Mouse (Mus musculus): Measurements from ENCODE around the gene Trim29. TPM values are rescaled to one million over a fixed set of nuclear protein-coding genes. Genes with fewer than 3 reads are reported as not detected.

Trim29 gene
- polyA plus RNA-seq (2015; fragmentation: Nextera tagmentation; extraction: Ambion mirVana): 0.11 TPM in 1 of 2 replicates, not detected in the other

- Histone ChIP-seq H3K4me3 (replicated peaks) (no peak within 1 kb of the TSS), H3K27me3 (no peaks in the 10 kb centered on the region), H3K4me1 (replicated peaks) (0 out of 2 replicates have a peak, but pooled peaks cover 3% of the 10 kb centered on the region), H3K9me3 (no peaks in the 10 kb centered on the region), H3K36me3 (no peaks in the 10 kb centered on the region), H3K27ac (no peak within 1 kb of the TSS), H3K4me2 (replicated peaks) (no peak within 1 kb of the TSS), H3K9ac (replicated peaks) (no peak within 1 kb of the TSS)
- ATAC-seq: no peak
- WGBS: 81% methylated on average over 12 of the region's 12 CpGs
Measured at GRCm38 (mm10) chr9:43310538-43310937, at the start of gene Trim29. Gene Trim29, plus strand, starts transcription at chr9:43310848.

GRCm38 (mm10) chr9:43261124-43261907 is 49.3 kb upstream of the Trim29 start:
- 54% methylated on average over 3 of the region's 4 CpGs for WGBS
- Histone ChIP-seq H3K4me3 (replicated peaks) (no peak overlapping the region), H3K36me3 (no peaks in the 10 kb centered on the region), H3K4me1 (replicated peaks) (peaks cover 5% of the 10 kb centered on the region; the same call in 1 of the 2 replicates), H3K4me2 (replicated peaks) (no peak overlapping the region), H3K27ac (no peak overlapping the region), H3K9me3 (no peaks in the 10 kb centered on the region), H3K9ac (replicated peaks) (no peak overlapping the region), H3K27me3 (peaks cover 7% of the 10 kb centered on the region; the same call in 1 of the 2 replicates)
- no peak for ATAC-seq

- no peak overlapping the region for H3K27ac ChIP-seq
- no peaks in the 10 kb centered on the region for H3K36me3 ChIP-seq
- H3K4me2 ChIP-seq (replicated peaks): no peak overlapping the region
- no peaks in the 10 kb centered on the region for H3K9me3 ChIP-seq
- no peak overlapping the region for H3K9ac ChIP-seq (replicated peaks)
- H3K4me1 ChIP-seq (replicated peaks): peaks cover 5% of the 10 kb centered on the region; the same call in 1 of the 2 replicates
- no peak for ATAC-seq
- H3K4me3 ChIP-seq (replicated peaks): no peak overlapping the region
- WGBS: 43% methylated on average over 2 of the region's 2 CpGs
- H3K27me3 ChIP-seq: peaks cover 11% of the 10 kb centered on the region
Measured at GRCm38 (mm10) chr9:43261941-43262340, 48.7 kb upstream of the Trim29 start.

DNA sequence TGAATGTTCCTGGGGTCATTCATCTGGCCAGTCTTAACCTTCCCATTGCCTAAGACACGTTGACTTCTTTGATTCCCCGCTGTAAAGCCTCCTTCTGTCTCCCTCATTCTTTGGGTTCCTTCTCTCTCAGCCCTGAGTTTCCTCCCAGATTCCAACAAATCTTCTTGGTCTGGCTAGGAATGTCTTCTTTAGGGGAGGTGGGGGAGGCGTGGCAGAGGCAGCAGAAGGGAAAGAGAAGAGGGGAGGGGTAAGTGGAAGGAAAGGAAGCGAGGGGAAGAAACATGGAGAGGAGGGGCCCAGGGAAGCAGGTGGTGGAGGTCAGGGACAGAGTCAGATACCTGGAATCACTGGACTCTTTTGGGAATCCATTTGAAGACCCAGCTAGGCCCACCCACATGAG is 48.3 kb upstream of the Trim29 start:
- Histone ChIP-seq H3K9ac (replicated peaks) (no peak overlapping the region), H3K4me2 (replicated peaks) (no peak overlapping the region), H3K4me3 (replicated peaks) (no peak overlapping the region), H3K9me3 (no peaks in the 10 kb centered on the region), H3K4me1 (replicated peaks) (peaks cover 5% of the 10 kb centered on the region; the same call in 1 of the 2 replicates), H3K36me3 (no peaks in the 10 kb centered on the region), H3K27ac (no peak overlapping the region), H3K27me3 (peaks cover 15% of the 10 kb centered on the region)
- ATAC-seq: no peak
- WGBS: 70% methylated on average over 4 of the region's 4 CpGs

DNA sequence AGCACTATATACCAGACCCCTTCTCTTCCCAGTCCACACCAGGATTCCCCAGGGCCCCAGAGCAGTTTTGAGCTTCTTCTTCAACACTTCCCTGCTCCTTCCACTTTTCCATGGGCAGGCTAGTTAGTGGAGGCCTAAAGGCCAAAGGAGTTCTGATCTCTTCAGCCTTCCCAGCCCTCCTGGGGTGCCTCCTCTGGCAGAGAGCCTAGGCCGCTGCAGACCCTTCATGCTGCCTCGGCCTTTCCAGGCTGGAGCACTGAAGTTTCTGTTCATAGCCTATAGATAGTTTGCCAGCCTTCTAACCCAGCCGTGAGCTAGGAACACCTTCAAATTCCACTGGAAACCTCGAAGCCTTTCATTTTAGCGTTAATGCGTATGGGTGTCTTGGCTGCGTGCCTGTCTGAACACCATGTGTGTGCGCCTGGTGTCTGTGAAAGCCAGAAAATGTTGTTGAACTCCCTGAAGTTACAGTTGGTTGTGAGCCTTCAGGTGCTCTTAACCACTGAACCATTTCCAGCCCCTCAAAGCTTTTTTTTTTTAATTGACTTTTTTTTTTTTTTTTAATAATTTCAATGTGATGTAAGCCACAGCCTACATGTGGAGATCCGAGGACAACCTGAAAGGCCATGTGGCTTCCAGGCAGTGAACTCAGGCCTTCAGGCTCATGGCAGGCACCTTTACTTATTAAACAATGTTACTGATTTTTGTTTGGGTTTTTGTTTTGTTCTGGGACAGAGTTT is 47.7 kb upstream of the Trim29 start:
- Histone ChIP-seq H3K27ac (no peak overlapping the region), H3K4me1 (replicated peaks) (peaks cover 5% of the 10 kb centered on the region; the same call in 1 of the 2 replicates), H3K27me3 (peaks cover 15% of the 10 kb centered on the region), H3K9me3 (no peaks in the 10 kb centered on the region), H3K9ac (replicated peaks) (no peak overlapping the region), H3K36me3 (no peaks in the 10 kb centered on the region), H3K4me2 (replicated peaks) (no peak overlapping the region), H3K4me3 (replicated peaks) (no peak overlapping the region)
- ATAC-seq: no peak
- WGBS: 76% methylated on average over 9 of the region's 9 CpGs

DNA sequence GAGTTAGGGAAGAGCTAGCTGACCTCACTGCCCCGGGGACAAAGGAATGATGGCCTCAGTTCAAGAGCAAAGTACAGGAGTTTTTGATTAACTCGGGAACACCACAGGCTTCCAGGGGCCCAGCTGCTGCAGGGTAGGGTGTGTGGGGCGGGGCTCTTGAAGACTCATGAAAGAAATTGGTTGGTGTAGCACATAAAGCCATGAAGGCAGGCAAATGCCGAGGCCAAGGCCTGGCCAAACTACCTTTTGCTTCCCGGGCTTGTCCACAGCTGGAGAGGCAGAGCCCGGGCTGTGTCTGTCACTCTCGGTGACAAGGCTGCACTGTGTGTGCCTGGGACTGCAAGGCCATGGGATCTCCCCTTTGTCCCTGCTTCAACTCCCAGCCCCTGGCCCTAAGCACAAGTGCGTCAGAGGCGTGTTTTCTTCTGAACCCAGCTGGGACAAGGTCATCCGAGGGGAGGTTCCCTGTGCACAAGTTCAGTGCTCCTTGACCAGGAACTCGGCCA is 46.6 kb upstream of the Trim29 start:
- ATAC-seq: no peak

DNA sequence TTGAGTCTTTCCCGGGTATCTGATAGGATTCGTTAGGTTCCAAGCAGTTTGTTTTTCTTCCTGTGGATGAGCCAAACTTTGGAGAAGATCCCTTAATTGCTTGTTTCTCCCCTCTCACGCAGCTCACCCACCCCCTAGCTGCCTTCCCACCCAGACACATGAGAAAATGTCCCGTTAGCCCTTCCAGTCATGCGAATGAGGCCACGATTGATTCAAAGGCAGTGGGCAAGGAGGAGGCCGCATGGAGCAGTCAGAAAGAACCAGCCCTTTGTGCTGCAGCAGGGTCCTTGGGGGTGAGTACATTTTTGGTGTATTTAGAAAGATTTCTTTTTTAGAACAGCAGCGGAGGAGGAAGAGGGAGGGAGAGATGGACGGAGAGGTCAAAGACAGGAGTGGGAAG is 45.5 kb upstream of the Trim29 start:
- 51% methylated on average over 9 of the region's 9 CpGs for WGBS
- Histone ChIP-seq H3K27me3 (peaks cover 29% of the 10 kb centered on the region), H3K9ac (replicated peaks) (no peak overlapping the region), H3K4me3 (replicated peaks) (no peak overlapping the region), H3K27ac (no peak overlapping the region), H3K4me1 (replicated peaks) (peaks cover 12% of the 10 kb centered on the region; the same call in 1 of the 2 replicates), H3K4me2 (replicated peaks) (no peak overlapping the region), H3K36me3 (no peaks in the 10 kb centered on the region), H3K9me3 (no peaks in the 10 kb centered on the region)
- ATAC-seq: no peak

More for the DNA sequence above, 46.6 kb upstream of the Trim29 start:
- H3K4me3 ChIP-seq (replicated peaks): no peak overlapping the region
- H3K36me3 ChIP-seq: no peaks in the 10 kb centered on the region
- no peaks in the 10 kb centered on the region for H3K9me3 ChIP-seq
- no peak overlapping the region for H3K4me2 ChIP-seq (replicated peaks)
- WGBS: 21% methylated on average over 11 of the region's 11 CpGs
- H3K27me3 ChIP-seq: peaks cover 17% of the 10 kb centered on the region
- no peak overlapping the region for H3K27ac ChIP-seq
- H3K4me1 ChIP-seq (replicated peaks): peaks cover 5% of the 10 kb centered on the region; the same call in 1 of the 2 replicates
- no peak overlapping the region for H3K9ac ChIP-seq (replicated peaks)

- H3K9ac ChIP-seq (replicated peaks): no peak overlapping the region
- no peak for ATAC-seq
- H3K9me3 ChIP-seq: no peaks in the 10 kb centered on the region
- no peak overlapping the region for H3K4me2 ChIP-seq (replicated peaks)
- H3K36me3 ChIP-seq: no peaks in the 10 kb centered on the region
- peaks cover 51% of the 10 kb centered on the region for H3K27me3 ChIP-seq
- WGBS: 84% methylated on average over 8 of the region's 8 CpGs
- peaks cover 28% of the 10 kb centered on the region for H3K4me1 ChIP-seq (replicated peaks)
- H3K27ac ChIP-seq: no peak overlapping the region
- H3K4me3 ChIP-seq (replicated peaks): no peak overlapping the region
Measured at GRCm38 (mm10) chr9:43267357-43267756, 43.3 kb upstream of the Trim29 start.

- peak; percentile 34; the same call in 1 of the 2 replicates for ATAC-seq
- H3K27ac ChIP-seq: no peak overlapping the region
- H3K36me3 ChIP-seq: no peaks in the 10 kb centered on the region
- no peaks in the 10 kb centered on the region for H3K9me3 ChIP-seq
- no peak overlapping the region for H3K4me2 ChIP-seq (replicated peaks)
- no peak overlapping the region for H3K9ac ChIP-seq (replicated peaks)
- peaks cover 66% of the 10 kb centered on the region for H3K27me3 ChIP-seq
- whole genome bisulfite sequencing: 2% methylated on average over 8 of the region's 8 CpGs
- H3K4me1 ChIP-seq (replicated peaks): peaks cover 23% of the 10 kb centered on the region
- H3K4me3 ChIP-seq (replicated peaks): no peak overlapping the region
Measured at GRCm38 (mm10) chr9:43269166-43269565, 41.5 kb upstream of the Trim29 start.

GRCm38 (mm10) chr9:43270723-43271252 is 39.9 kb upstream of the Trim29 start:
- H3K27me3 ChIP-seq: peaks cover 64% of the 10 kb centered on the region
- peak overlapping the region; percentile 8 for H3K4me3 ChIP-seq (replicated peaks)
- peak; percentile 34; the same call in 1 of the 2 replicates for ATAC-seq
- H3K27ac ChIP-seq: no peak overlapping the region
- WGBS: 3% methylated on average over 17 of the region's 17 CpGs
- H3K9ac ChIP-seq (replicated peaks): no peak overlapping the region
- no peaks in the 10 kb centered on the region for H3K9me3 ChIP-seq
- no peaks in the 10 kb centered on the region for H3K36me3 ChIP-seq
- peaks cover 23% of the 10 kb centered on the region for H3K4me1 ChIP-seq (replicated peaks)
- H3K4me2 ChIP-seq (replicated peaks): peak overlapping the region; percentile 38

DNA sequence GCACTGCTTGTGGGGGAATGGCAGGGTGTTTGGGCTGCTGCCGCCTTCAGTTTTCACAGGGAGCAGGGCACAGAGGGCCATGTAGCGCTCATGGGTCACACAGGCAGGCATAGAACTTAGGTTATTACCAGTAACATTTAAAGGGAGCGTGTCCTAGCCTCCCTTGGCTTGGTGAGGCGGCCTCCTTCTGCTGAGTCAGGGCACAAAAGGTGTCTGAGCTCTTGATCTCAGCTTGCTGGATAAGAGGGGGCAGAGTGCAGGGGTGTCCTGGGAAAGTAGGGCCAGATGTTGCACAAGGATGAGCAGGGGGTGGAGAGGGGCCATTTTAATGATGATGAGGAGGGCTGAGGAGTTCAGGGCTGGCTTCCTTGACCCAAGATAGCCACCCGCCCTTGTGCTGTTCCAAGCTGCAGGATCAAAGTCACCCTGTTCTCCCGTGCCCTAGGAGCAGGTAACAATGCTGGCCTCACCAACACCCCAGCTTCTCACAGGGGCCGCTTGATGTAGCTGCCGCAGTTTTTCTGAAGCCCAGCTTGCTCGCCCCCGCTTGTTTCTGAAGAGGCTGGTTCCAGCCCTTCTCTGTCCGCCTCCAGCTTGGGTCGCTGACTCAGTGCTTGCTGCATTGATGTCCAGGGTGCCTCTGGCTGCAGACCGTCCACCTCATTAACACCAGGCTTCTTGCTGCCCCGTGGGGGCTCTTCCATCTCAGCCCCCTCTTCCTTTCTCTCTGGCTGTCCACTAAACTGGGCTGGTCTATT is 38.7 kb upstream of the Trim29 start:
- no peak for ATAC-seq
- Histone ChIP-seq H3K27me3 (peaks cover 61% of the 10 kb centered on the region), H3K4me2 (replicated peaks) (no peak overlapping the region), H3K9ac (replicated peaks) (no peak overlapping the region), H3K27ac (no peak overlapping the region), H3K9me3 (no peaks in the 10 kb centered on the region), H3K4me1 (replicated peaks) (peaks cover 23% of the 10 kb centered on the region), H3K4me3 (replicated peaks) (no peak overlapping the region), H3K36me3 (no peaks in the 10 kb centered on the region)
- WGBS: 35% methylated on average over 14 of the region's 14 CpGs
